In the genomic region with DNA sequence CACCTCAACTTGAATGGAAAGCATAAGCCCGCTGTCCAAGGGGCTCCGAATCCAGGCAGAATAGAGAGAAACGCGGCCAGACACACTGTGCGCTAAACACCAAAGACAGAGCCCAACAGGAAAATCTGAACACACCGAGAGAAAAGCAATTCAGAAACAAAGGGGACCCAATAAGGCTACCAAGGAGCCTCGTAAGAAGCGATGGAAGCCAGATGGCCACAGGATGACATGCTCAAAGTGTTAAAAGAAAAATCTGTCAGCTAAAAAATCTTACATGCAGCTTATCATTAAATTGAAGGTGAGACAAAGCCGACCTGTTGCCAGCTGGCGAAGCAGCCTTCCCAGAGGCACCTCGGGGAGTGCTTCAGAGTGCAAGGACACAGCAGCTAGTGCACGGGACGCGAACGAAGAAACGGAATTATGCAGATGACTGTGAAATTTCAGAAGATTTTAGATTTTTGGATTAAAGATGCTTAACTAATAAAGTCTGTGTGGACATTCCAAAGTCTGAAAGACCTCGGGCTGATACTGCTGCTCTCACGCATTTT, we compare ENCODE assay signal across 20 mouse cellular contexts.
"Had no signal": no experiment of that assay in that cellular context is flagged by ENCODE, and none has a peak within 500 bp of the region (broad histone marks: within the 10 kb centered on the region; RNA-seq: fewer than 3 reads in every experiment).

No protein-coding gene starts in this region.

- H3K4me1 ChIP-seq: liver, embryonic 12.5 days; liver, embryonic 15.5 days; lung, embryonic 15.5 days; stomach, embryonic 15.5 days had no signal

- H3K36me3 ChIP-seq: limb, embryonic 13.5 days; liver, embryonic 12.5 days; liver, embryonic 15.5 days; lung, embryonic 15.5 days; midbrain, embryonic 10.5 days; midbrain, embryonic 15.5 days; neural tube, embryonic 12.5 days; neural tube, embryonic 15.5 days; stomach, embryonic 15.5 days had no signal

- H3K9me3 ChIP-seq: limb, embryonic 13.5 days; liver, embryonic 12.5 days; liver, embryonic 15.5 days; lung, embryonic 15.5 days; megakaryocyte, embryonic 14.5 days; midbrain, embryonic 10.5 days; midbrain, embryonic 15.5 days; neural tube, embryonic 12.5 days; neural tube, embryonic 15.5 days; stomach, embryonic 15.5 days had no signal

- H3K27ac ChIP-seq: kidney, postnatal 0 days; layer of hippocampus, adult 2 months; limb, embryonic 13.5 days; liver, embryonic 12.5 days; liver, embryonic 15.5 days; lung, embryonic 15.5 days; midbrain, embryonic 10.5 days; midbrain, embryonic 15.5 days; neural tube, embryonic 12.5 days; neural tube, embryonic 15.5 days; stomach, embryonic 15.5 days had no signal

- H3K4me3 ChIP-seq: layer of hippocampus, adult 2 months; limb, embryonic 13.5 days; liver, embryonic 12.5 days; liver, embryonic 15.5 days; lung, embryonic 15.5 days; megakaryocyte, embryonic 14.5 days; midbrain, embryonic 10.5 days; midbrain, embryonic 15.5 days; neural tube, embryonic 12.5 days; neural tube, embryonic 15.5 days; stomach, embryonic 15.5 days had no signal

- H3K9ac ChIP-seq: limb, embryonic 13.5 days; liver, embryonic 12.5 days; liver, embryonic 15.5 days; lung, embryonic 15.5 days; midbrain, embryonic 15.5 days; neural tube, embryonic 12.5 days; neural tube, embryonic 15.5 days; stomach, embryonic 15.5 days had no signal

- H3K27me3 ChIP-seq: liver, embryonic 12.5 days; liver, embryonic 15.5 days; stomach, embryonic 15.5 days had no signal

- ATAC-seq: liver, embryonic 12.5 days; midbrain, embryonic 15.5 days had no signal

- H3K4me2 ChIP-seq: limb, embryonic 13.5 days; liver, embryonic 12.5 days; liver, embryonic 15.5 days; lung, embryonic 15.5 days; midbrain, embryonic 15.5 days; neural tube, embryonic 12.5 days; neural tube, embryonic 15.5 days; stomach, embryonic 15.5 days had no signal

- DNase-seq: kidney, postnatal 25 days; layer of hippocampus, adult 9-11 months; liver; lung, adult 18-20 months; retina, postnatal 1 day; right cerebral cortex, postnatal 25 days; spleen, adult 18-20 months; thymus, postnatal 25 days had no signal
